Mouse (Mus musculus) cerebellum, adult 2 months (tissue): Measurements from ENCODE around the gene Sephs2.

ENCODE experiments used
- CTCF ChIP-seq: fragments of 200-500 bp; IDR thresholded peaks from 2 replicates; pipeline ENCODE4 v1.5.1; 2011; ENCODE audit warnings: low read depth, mild to moderate bottlenecking, control low read depth, low read length, moderate library complexity, borderline replicate concordance; ENCODE audit not compliant: insufficient read depth
- POLR2A ChIP-seq: fragments of 200-500 bp; IDR thresholded peaks from 2 replicates; pipeline ENCODE4 v1.6.1; 2011; ENCODE audit warnings: low read length, control low read depth, borderline replicate concordance; ENCODE audit not compliant: insufficient read depth

DNA sequence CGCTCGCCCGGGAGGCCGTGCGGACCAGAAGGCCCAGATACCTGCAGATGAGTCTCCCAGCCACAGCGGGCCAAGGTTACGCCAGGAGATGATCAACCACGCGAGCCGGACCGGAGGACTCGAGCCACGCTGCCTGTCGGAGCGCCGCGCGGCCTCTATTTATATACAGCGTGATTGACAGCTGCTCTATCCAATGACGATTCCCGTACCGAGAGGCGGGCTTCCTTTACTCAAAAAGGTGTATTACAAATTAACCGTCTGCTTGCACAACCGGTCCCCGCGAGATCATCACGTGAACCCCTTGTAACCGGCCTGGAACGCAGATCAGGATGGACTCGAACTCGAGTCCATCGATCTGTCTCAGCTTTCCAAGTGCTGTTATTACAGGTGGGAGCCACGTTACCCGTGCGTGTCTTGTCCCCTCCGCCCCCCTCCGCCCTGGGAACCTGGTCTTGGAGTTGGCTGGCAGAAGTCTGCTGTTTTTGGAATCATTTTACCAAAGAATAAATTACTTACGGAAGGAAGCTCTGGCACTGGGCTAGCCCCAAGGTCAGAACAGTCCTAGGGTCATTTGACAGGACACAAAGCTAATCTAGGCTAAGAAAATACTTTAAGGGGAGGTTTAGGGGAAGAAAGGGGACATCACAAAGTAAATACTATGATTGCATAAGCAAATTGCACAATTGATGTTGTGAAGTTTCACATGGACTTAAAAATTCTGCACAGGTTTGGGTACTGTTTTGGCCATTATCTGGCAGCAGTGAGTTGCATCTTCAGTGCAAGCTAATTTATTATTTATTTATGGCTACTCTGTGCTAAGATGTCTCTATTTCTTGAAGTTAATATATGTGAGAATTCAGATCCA is at the start of gene Sephs2:
- TF ChIP-seq CTCF (no peak), POLR2A (peak; percentile 99)
